Comparison of ENCODE assay signal across 11 mouse cellular contexts in genomic region chr2:141288494-141288893, GRCm38 (mm10).
A peak's percentile ranks its signal among the peaks of the same experiment; 100 is the strongest.
DNase-seq lines count a peak whose midpoint lies in the region; ATAC-seq lines count a peak whose summit lies in the region.
"Had no signal": no experiment of that assay in that cellular context is flagged by ENCODE, and none has a peak within 500 bp of the region (broad histone marks: within the 10 kb centered on the region; RNA-seq: fewer than 3 reads in every experiment).

No protein-coding gene starts in this region.

- no peak overlapping the region for H3K9ac ChIP-seq in heart, embryonic 13.5 days
- no peak overlapping the region for H3K9ac ChIP-seq in kidney, embryonic 14.5 days (ENCODE audit: low read depth, low read length)
- no peak overlapping the region for H3K9ac ChIP-seq in forebrain, embryonic 14.5 days (ENCODE audit: low read length)
- H3K9ac ChIP-seq: limb, embryonic 12.5 days had no signal

- H3K27me3 ChIP-seq in heart, embryonic 13.5 days (replicated peaks): no peaks in the 10 kb centered on the region
- H3K27me3 ChIP-seq in kidney, embryonic 14.5 days (ENCODE audit: control insufficient read depth, insufficient read depth, low read length): no peaks in the 10 kb centered on the region
- no peaks in the 10 kb centered on the region for H3K27me3 ChIP-seq in forebrain, embryonic 14.5 days (replicated peaks; ENCODE audit: control insufficient read depth, insufficient read depth, low read length)
- H3K27me3 ChIP-seq: limb, embryonic 12.5 days had no signal

- ATAC-seq in heart, embryonic 13.5 days (ENCODE audit: extremely low read depth, insufficient number of reproducible peaks, low FRiP score, low TSS enrichment): no peak
- peak; percentile 84 for ATAC-seq in kidney, embryonic 14.5 days (ENCODE audit: low FRiP score, low TSS enrichment)
- no peak for ATAC-seq in forebrain, embryonic 14.5 days

- no peaks in the 10 kb centered on the region for H3K9me3 ChIP-seq in heart, embryonic 13.5 days
- no peaks in the 10 kb centered on the region for H3K9me3 ChIP-seq in kidney, embryonic 14.5 days (ENCODE audit: control insufficient read depth, low read length)
- no peaks in the 10 kb centered on the region for H3K9me3 ChIP-seq in forebrain, embryonic 14.5 days (replicated peaks; ENCODE audit: control insufficient read depth, low read length)
- H3K9me3 ChIP-seq: limb, embryonic 12.5 days had no signal

- 41% methylated on average over 7 of the region's 7 CpGs for WGBS in heart, embryonic 13.5 days
- WGBS in kidney, embryonic 14.5 days: 12% methylated on average over 7 of the region's 7 CpGs
- WGBS in forebrain, embryonic 14.5 days: 79% methylated on average over 7 of the region's 7 CpGs

- peaks cover 36% of the 10 kb centered on the region for H3K4me1 ChIP-seq in heart, embryonic 13.5 days
- H3K4me1 ChIP-seq in kidney, embryonic 14.5 days (ENCODE audit: control insufficient read depth, insufficient read depth, low read length): peaks cover 8% of the 10 kb centered on the region
- no peaks in the 10 kb centered on the region for H3K4me1 ChIP-seq in forebrain, embryonic 14.5 days (ENCODE audit: control insufficient read depth, insufficient read depth, low read length)

- DNase-seq in adrenal gland, adult (ENCODE audit: inconsistent age in 2 of 2, low spot score in 1 of 2): peak; percentile 26 to 60
- DNase-seq in adrenal gland, adult 18-20 months (ENCODE audit: low spot score in 2 of 2): no peak
- DNase-seq in lung, postnatal 14 days: peak; percentile 15
- DNase-seq in ovary, postnatal 10 days (ENCODE audit: low spot score): no peak
- DNase-seq in forebrain, embryonic 14.5 days (ENCODE audit: low spot score): no peak
- DNase-seq in testis, postnatal 10 days (ENCODE audit: low spot score): no peak
- DNase-seq: right cerebral cortex, postnatal 25 days had no signal

- no peak overlapping the region for H3K4me2 ChIP-seq in heart, embryonic 13.5 days
- H3K4me2 ChIP-seq in kidney, embryonic 14.5 days (replicated peaks; ENCODE audit: low read depth, low read length): no peak overlapping the region
- H3K4me2 ChIP-seq in forebrain, embryonic 14.5 days (ENCODE audit: low read length): no peak overlapping the region
- H3K4me2 ChIP-seq: limb, embryonic 12.5 days had no signal

- H3K4me3 ChIP-seq in heart, embryonic 13.5 days: no peak overlapping the region
- H3K4me3 ChIP-seq in kidney, embryonic 14.5 days (ENCODE audit: low read length): no peak overlapping the region
- H3K4me3 ChIP-seq in forebrain, embryonic 14.5 days (ENCODE audit: low read depth, low read length): no peak overlapping the region
- H3K4me3 ChIP-seq: limb, embryonic 12.5 days; myocyte had no signal

- peak overlapping the region; percentile 28; the same call in 1 of the 2 replicates for H3K27ac ChIP-seq in heart, embryonic 13.5 days (replicated peaks)
- no peak overlapping the region for H3K27ac ChIP-seq in kidney, embryonic 14.5 days (ENCODE audit: low read depth, low read length)
- no peak overlapping the region for H3K27ac ChIP-seq in forebrain, embryonic 14.5 days (ENCODE audit: low read depth, low read length)
- H3K27ac ChIP-seq: limb, embryonic 12.5 days had no signal

- no peaks in the 10 kb centered on the region for H3K36me3 ChIP-seq in heart, embryonic 13.5 days
- H3K36me3 ChIP-seq in kidney, embryonic 14.5 days (ENCODE audit: control insufficient read depth, insufficient read depth, low read length): no peaks in the 10 kb centered on the region
- H3K36me3 ChIP-seq in forebrain, embryonic 14.5 days (ENCODE audit: control insufficient read depth, insufficient read depth, low read length): no peaks in the 10 kb centered on the region
- H3K36me3 ChIP-seq: limb, embryonic 12.5 days had no signal

Comparison
In these comparisons a context has a peak if more than half of its experiments do, and no peak if none do; other contexts are left out.
1. DNase-seq: peak in adrenal gland, adult (2 of 2) and lung, postnatal 14 days (single experiment); none in adrenal gland, adult 18-20 months (0 of 2), ovary, postnatal 10 days (single experiment), forebrain, embryonic 14.5 days (single experiment) and testis, postnatal 10 days (single experiment).